Mouse (Mus musculus): ENCODE measurements around the gene Lyzl4. TPM values are rescaled to one million over a fixed set of nuclear protein-coding genes. Genes with fewer than 3 reads are reported as not detected.

The Lyzl4 gene
- polyA plus RNA-seq, 1 experiment from 2014 or later, result not detected

DNA sequence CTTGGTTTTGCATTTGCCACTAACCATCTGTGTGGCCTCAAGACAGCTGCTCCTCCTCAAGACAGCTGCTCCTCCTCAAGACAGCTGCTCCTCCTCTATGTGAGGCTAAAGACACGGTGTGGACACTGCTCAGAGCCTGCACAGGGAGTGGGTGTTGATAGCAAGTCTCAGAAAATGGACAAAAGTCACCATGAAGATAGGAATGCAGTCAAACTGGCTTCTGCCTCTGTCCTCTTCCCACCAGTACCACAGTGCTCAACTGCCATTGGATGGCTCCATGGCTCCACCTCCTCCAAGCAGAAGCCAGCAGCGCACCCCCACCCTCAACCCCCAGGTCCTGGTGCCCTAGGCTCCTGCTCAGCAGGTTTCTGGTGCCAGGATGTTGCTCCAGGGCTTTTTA, 52.4 kb downstream of the Lyzl4 start:
- DNase-seq (ENCODE audit: low spot score), result peak; percentile 29
- WGBS, result 29% methylated on average over 2 of the region's 2 CpGs
- H3K4me2 ChIP-seq (replicated peaks; ENCODE audit: low read depth, low read length), result no peak overlapping the region
- H3K9me3 ChIP-seq (ENCODE audit: low read length), result no peaks in the 10 kb centered on the region
- H3K36me3 ChIP-seq (ENCODE audit: insufficient read depth, low read length), result no peaks in the 10 kb centered on the region
- ATAC-seq, result peak; percentile 76
- no peaks in the 10 kb centered on the region for H3K27me3 ChIP-seq (replicated peaks; ENCODE audit: insufficient read depth, low read length)
- no peak overlapping the region for H3K9ac ChIP-seq (replicated peaks; ENCODE audit: low read depth)
- TF ChIP-seq CTCF (IDR thresholded peaks at IDR 0.05) (no peak), EP300 (IDR thresholded peaks at IDR 0.05) (no peak)
- no peak overlapping the region for H3K4me3 ChIP-seq (ENCODE audit: low read depth, low read length)
- H3K27ac ChIP-seq (ENCODE audit: low read length), result no peak overlapping the region
- H3K4me1 ChIP-seq (ENCODE audit: insufficient read depth, low read depth, low read length), result no peaks in the 10 kb centered on the region

DNA sequence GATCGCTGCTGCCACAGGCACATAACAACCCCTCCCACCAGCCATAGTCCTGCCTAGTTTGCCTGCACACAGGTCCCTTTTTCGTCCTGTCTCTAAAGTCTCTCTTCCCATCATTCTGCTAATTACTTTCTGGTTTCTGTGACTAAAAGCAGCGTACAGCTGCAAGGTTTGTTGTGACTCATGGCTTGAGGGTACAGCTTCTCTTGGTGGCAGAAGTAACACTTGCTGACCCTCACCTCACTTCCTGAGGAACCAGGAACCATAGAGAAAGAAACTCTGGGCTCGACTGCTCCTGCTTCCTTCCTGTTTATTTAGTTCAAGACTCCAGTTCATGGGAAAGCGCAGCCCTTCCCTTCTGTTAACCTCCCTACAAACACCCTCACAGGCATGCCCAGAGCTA, 67.5 kb downstream of the Lyzl4 start:
- Histone ChIP-seq H3K4me3 (ENCODE audit: low read depth, low read length) (no peak overlapping the region), H3K9me3 (ENCODE audit: low read length) (no peaks in the 10 kb centered on the region), H3K4me1 (ENCODE audit: insufficient read depth, low read depth, low read length) (no peaks in the 10 kb centered on the region), H3K36me3 (ENCODE audit: insufficient read depth, low read length) (no peaks in the 10 kb centered on the region), H3K9ac (replicated peaks; ENCODE audit: low read depth) (no peak overlapping the region), H3K4me2 (replicated peaks; ENCODE audit: low read depth, low read length) (no peak overlapping the region), H3K27ac (ENCODE audit: low read length) (no peak overlapping the region), H3K27me3 (replicated peaks; ENCODE audit: insufficient read depth, low read length) (no peaks in the 10 kb centered on the region)
- TF ChIP-seq EP300 (IDR thresholded peaks at IDR 0.05), result no peak
- no peak for TF ChIP-seq CTCF (IDR thresholded peaks at IDR 0.05)
- 48% methylated on average over 5 of the region's 5 CpGs for WGBS
- no peak for ATAC-seq
- no peak for DNase-seq (ENCODE audit: low spot score)

DNA sequence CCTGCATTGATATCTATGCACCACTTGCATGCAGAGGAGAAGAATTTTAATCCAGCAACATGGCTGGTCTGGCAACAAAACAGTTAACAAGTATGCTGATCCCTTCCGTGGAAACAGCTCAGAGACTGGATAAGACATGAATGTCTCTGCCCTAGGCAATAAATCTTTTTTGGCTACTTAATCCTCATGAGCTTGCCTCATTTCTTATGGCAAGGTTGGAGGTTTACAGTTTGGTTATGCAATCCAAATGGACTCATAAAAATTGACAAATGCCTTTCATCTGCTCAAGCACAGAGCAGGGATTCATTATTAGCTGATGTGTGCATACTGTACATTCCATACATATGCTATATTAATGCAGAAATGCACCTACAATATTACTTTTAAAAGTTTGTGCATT, 73.4 kb downstream of the Lyzl4 start:
- Histone ChIP-seq H3K9me3 (ENCODE audit: low read length) (no peaks in the 10 kb centered on the region), H3K4me2 (replicated peaks; ENCODE audit: low read depth, low read length) (no peak overlapping the region), H3K4me1 (ENCODE audit: insufficient read depth, low read depth, low read length) (no peaks in the 10 kb centered on the region), H3K9ac (replicated peaks; ENCODE audit: low read depth) (no peak overlapping the region), H3K27me3 (replicated peaks; ENCODE audit: insufficient read depth, low read length) (no peaks in the 10 kb centered on the region), H3K36me3 (ENCODE audit: insufficient read depth, low read length) (no peaks in the 10 kb centered on the region), H3K4me3 (ENCODE audit: low read depth, low read length) (no peak overlapping the region), H3K27ac (ENCODE audit: low read length) (no peak overlapping the region)
- ATAC-seq (no peak), DNase-seq (ENCODE audit: low spot score) (no peak)
- WGBS, result 18% methylated on average over 1 of the region's 1 CpGs
- no peak for TF ChIP-seq EP300 (IDR thresholded peaks at IDR 0.05)
- no peak for TF ChIP-seq CTCF (IDR thresholded peaks at IDR 0.05)

DNA sequence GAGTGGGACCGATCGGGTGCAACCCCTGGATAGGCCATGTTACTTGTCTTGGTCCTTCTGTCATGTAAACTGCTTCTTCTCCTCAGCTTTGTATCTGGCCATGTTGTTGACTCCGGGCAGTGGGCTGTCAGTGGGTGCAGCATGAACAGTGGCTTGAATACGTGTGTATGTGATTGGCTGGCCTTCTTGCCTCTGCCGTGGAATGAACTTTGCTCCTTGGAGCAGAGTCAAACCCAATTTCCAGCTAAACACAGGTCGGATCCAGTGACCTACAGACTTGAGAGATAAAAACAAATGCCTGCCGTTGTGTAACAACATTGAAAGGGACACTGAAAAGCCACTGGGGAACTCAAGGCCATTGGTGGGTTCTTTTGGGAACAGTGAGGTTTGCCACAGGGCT, 75.5 kb downstream of the Lyzl4 start:
- no peaks in the 10 kb centered on the region for H3K4me1 ChIP-seq (ENCODE audit: insufficient read depth, low read depth, low read length)
- H3K9me3 ChIP-seq (ENCODE audit: low read length), result no peaks in the 10 kb centered on the region
- no peak overlapping the region for H3K9ac ChIP-seq (replicated peaks; ENCODE audit: low read depth)
- DNase-seq (ENCODE audit: low spot score) (no peak), ATAC-seq (no peak)
- H3K36me3 ChIP-seq (ENCODE audit: insufficient read depth, low read length), result no peaks in the 10 kb centered on the region
- no peaks in the 10 kb centered on the region for H3K27me3 ChIP-seq (replicated peaks; ENCODE audit: insufficient read depth, low read length)
- no peak for TF ChIP-seq CTCF (IDR thresholded peaks at IDR 0.05)
- TF ChIP-seq EP300 (IDR thresholded peaks at IDR 0.05), result no peak
- 74% methylated on average over 7 of the region's 7 CpGs for WGBS
- no peak overlapping the region for H3K27ac ChIP-seq (ENCODE audit: low read length)
- H3K4me2 ChIP-seq (replicated peaks; ENCODE audit: low read depth, low read length), result no peak overlapping the region
- H3K4me3 ChIP-seq (ENCODE audit: low read depth, low read length), result no peak overlapping the region

DNA sequence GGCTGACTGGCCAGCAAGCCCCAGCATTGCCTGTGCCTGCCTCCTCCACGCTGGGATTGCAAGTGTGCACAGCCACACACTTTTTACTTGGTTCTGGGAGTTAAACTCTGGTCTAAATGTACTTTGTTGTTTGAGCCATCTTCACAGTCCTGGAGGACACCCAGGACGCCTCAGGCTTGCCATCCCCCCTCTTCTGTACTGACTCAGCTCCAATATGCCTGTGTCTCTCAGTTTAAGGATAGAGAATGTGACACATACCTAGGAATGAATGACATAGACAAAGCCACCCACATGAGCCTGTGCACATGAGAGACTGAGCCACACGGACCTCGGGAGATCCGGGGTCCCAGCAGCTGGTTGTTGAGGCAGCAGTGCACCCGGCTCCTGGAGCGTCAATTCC, 78.6 kb downstream of the Lyzl4 start:
- no peak overlapping the region for H3K4me3 ChIP-seq (ENCODE audit: low read depth, low read length)
- DNase-seq (ENCODE audit: low spot score) (no peak), ATAC-seq (no peak)
- no peak overlapping the region for H3K4me2 ChIP-seq (replicated peaks; ENCODE audit: low read depth, low read length)
- no peaks in the 10 kb centered on the region for H3K4me1 ChIP-seq (ENCODE audit: insufficient read depth, low read depth, low read length)
- H3K27ac ChIP-seq (ENCODE audit: low read length), result no peak overlapping the region
- H3K9ac ChIP-seq (replicated peaks; ENCODE audit: low read depth), result no peak overlapping the region
- no peak for TF ChIP-seq CTCF (IDR thresholded peaks at IDR 0.05)
- no peak for TF ChIP-seq EP300 (IDR thresholded peaks at IDR 0.05)
- no peaks in the 10 kb centered on the region for H3K27me3 ChIP-seq (replicated peaks; ENCODE audit: insufficient read depth, low read length)
- 74% methylated on average over 7 of the region's 7 CpGs for WGBS
- no peaks in the 10 kb centered on the region for H3K36me3 ChIP-seq (ENCODE audit: insufficient read depth, low read length)
- H3K9me3 ChIP-seq (ENCODE audit: low read length), result no peaks in the 10 kb centered on the region

DNA sequence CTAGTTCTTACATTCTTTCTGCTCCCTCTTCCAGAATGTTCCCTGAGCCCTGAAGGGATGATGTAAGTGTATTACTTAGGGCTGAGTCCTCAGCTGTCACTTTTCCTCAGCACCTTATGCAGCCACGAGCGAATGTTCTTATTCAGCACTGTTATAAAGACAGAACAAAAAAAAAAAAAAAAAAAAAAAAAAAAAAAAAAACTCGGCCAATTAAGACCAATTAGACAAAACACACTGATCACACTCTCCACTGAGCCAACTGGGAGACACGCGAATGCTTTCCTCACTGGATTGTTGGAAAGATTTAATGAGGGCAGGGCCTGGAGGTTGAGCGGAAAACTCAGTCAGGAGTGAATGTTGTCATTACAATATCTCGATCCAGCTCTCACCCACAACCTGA, 81.4 kb downstream of the Lyzl4 start:
- Histone ChIP-seq H3K9me3 (ENCODE audit: low read length) (no peaks in the 10 kb centered on the region), H3K4me1 (ENCODE audit: insufficient read depth, low read depth, low read length) (no peaks in the 10 kb centered on the region), H3K27ac (ENCODE audit: low read length) (no peak overlapping the region), H3K36me3 (ENCODE audit: insufficient read depth, low read length) (no peaks in the 10 kb centered on the region), H3K4me2 (replicated peaks; ENCODE audit: low read depth, low read length) (no peak overlapping the region), H3K9ac (replicated peaks; ENCODE audit: low read depth) (no peak overlapping the region), H3K4me3 (ENCODE audit: low read depth, low read length) (no peak overlapping the region), H3K27me3 (replicated peaks; ENCODE audit: insufficient read depth, low read length) (no peaks in the 10 kb centered on the region)
- TF ChIP-seq EP300 (IDR thresholded peaks at IDR 0.05), result no peak
- no peak for TF ChIP-seq CTCF (IDR thresholded peaks at IDR 0.05)
- no peak for ATAC-seq
- WGBS, result 66% methylated on average over 7 of the region's 7 CpGs
- DNase-seq (ENCODE audit: low spot score), result no peak

DNA sequence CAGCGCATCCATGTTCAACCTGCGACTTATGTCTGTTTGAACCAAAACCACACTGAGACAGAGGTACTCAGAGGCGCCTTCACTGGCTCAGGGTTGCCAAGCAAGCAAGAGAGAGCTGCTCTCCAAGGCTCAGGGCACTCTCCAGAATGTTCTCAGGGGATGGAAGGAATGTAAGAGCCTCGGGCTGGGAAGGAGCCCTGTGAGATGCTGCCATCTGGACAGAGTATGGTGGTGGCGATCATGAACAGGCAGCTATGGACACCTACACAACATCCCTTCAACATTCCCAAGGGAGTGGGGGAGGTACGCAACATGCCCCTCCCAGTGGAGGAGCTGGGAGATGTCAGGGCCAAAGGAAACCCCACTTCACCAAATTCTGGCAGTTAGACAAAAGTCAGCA, 83.7 kb downstream of the Lyzl4 start:
- Histone ChIP-seq H3K27me3 (replicated peaks; ENCODE audit: insufficient read depth, low read length) (no peaks in the 10 kb centered on the region), H3K9me3 (ENCODE audit: low read length) (no peaks in the 10 kb centered on the region), H3K4me1 (ENCODE audit: insufficient read depth, low read depth, low read length) (no peaks in the 10 kb centered on the region), H3K4me3 (ENCODE audit: low read depth, low read length) (no peak overlapping the region), H3K36me3 (ENCODE audit: insufficient read depth, low read length) (no peaks in the 10 kb centered on the region), H3K4me2 (replicated peaks; ENCODE audit: low read depth, low read length) (no peak overlapping the region), H3K9ac (replicated peaks; ENCODE audit: low read depth) (no peak overlapping the region), H3K27ac (ENCODE audit: low read length) (no peak overlapping the region)
- no peak for ATAC-seq
- 65% methylated on average over 6 of the region's 6 CpGs for WGBS
- TF ChIP-seq CTCF (IDR thresholded peaks at IDR 0.05) (no peak), EP300 (IDR thresholded peaks at IDR 0.05) (no peak)
- no peak for DNase-seq (ENCODE audit: low spot score)

All from lung, postnatal 0 days (tissue).